Mouse (Mus musculus) E14TG2a.4 (cell line): Measurements from ENCODE around the gene 4930432M17Rik.

Source experiments
- CTCF ChIP-seq: conservative IDR thresholded peaks from 2 replicates; pipeline ENCODE4 v1.5.1; 2014; ENCODE audit warnings: low read length
- NANOG ChIP-seq: IDR thresholded peaks from 2 replicates; pipeline ENCODE4 v1.6.1; 2014; ENCODE audit warnings: borderline replicate concordance, low read length, mixed read lengths

GRCm38 (mm10) chr3:121646364-121647048, 24.1 kb upstream of the 4930432M17Rik start:
- no peak for TF ChIP-seq CTCF
- TF ChIP-seq NANOG: no peak
